Mouse (Mus musculus): Measurements from ENCODE around the gene Grhl1. TPM values are rescaled to one million over a fixed set of nuclear protein-coding genes. Genes with fewer than 3 reads are reported as not detected.
"Not testable (repeated sequence)": the region's sequence is repeated elsewhere in the genome, so short reads cannot be mapped to it uniquely, and the experiment has no call there.

Gene Grhl1
- polyA plus RNA-seq, 1 experiment from 2014 or later = 1.8 TPM

DNA sequence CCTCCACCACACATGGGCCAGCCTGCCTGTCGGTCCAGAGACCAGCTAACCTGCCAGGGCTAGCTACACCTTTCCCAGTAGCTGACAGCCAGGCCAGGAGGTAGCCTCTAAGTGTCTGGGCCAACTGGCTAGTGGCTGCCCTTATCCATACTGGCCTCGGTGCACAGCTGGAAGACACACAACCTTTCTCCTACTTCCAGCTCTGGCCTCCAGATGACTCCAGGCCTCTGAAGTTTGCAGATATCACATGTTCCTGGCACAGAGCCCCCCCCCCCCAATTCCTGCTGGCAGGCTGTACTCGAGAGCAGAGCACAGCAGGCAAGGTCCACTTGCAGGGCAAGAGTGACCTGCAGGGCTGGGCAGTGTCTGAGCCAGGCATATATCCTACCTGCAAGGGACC lies 55.1 kb downstream of the Grhl1 start:
- no peak overlapping the region for H3K9ac ChIP-seq (ENCODE audit: low read depth, low read length)
- no peak overlapping the region for H3K27ac ChIP-seq (ENCODE audit: low read depth, low read length)
- no peak overlapping the region for H3K4me2 ChIP-seq (ENCODE audit: low read length)
- no peak overlapping the region for H3K4me3 ChIP-seq (ENCODE audit: low read length)
- 65% methylated on average over 3 of the region's 3 CpGs for WGBS
- no peaks in the 10 kb centered on the region for H3K9me3 ChIP-seq (ENCODE audit: control insufficient read depth, low read length)
- H3K36me3 ChIP-seq (ENCODE audit: control insufficient read depth, insufficient read depth, low read length) = no peaks in the 10 kb centered on the region
- H3K4me1 ChIP-seq (ENCODE audit: control insufficient read depth, insufficient read depth, low read depth, low read length) = peaks cover 3% of the 10 kb centered on the region; the same call in 1 of the 2 replicates
- ATAC-seq = no peak
- no peaks in the 10 kb centered on the region for H3K27me3 ChIP-seq (replicated peaks; ENCODE audit: control insufficient read depth, insufficient read depth, low read length)

DNA sequence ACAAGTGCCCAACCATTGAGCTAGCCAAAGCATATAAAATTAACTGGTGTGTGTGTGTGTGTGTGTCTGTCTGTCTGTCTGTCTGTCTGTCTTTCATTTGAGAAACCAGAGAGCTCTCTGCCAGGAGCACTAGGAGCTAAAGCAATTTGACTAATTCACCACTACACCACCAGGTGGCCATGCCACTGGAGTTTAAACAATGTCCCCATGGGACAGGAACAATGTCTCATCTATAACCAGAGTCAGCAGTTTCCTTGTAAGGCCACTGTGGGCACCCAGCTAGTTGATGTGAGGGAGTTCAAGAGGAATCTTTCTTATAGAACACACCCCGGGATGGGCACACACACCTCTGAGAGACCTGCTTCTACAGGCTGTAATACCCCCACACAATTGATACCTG lies 58.1 kb downstream of the Grhl1 start:
- H3K4me1 ChIP-seq (ENCODE audit: control insufficient read depth, insufficient read depth, low read depth, low read length) = no peaks in the 10 kb centered on the region
- no peak overlapping the region for H3K27ac ChIP-seq (ENCODE audit: low read depth, low read length)
- H3K9ac ChIP-seq (ENCODE audit: low read depth, low read length) = no peak overlapping the region
- H3K27me3 ChIP-seq (replicated peaks; ENCODE audit: control insufficient read depth, insufficient read depth, low read length) = no peaks in the 10 kb centered on the region
- 0 out of 2 replicates have a peak, but pooled peaks have one; percentile 7 for ATAC-seq
- no peak overlapping the region for H3K4me2 ChIP-seq (ENCODE audit: low read length)
- no peak overlapping the region for H3K4me3 ChIP-seq (ENCODE audit: low read length)
- no peaks in the 10 kb centered on the region for H3K36me3 ChIP-seq (ENCODE audit: control insufficient read depth, insufficient read depth, low read length)
- no peaks in the 10 kb centered on the region for H3K9me3 ChIP-seq (ENCODE audit: control insufficient read depth, low read length)
- 63% methylated on average over 1 of the region's 1 CpGs for WGBS

DNA sequence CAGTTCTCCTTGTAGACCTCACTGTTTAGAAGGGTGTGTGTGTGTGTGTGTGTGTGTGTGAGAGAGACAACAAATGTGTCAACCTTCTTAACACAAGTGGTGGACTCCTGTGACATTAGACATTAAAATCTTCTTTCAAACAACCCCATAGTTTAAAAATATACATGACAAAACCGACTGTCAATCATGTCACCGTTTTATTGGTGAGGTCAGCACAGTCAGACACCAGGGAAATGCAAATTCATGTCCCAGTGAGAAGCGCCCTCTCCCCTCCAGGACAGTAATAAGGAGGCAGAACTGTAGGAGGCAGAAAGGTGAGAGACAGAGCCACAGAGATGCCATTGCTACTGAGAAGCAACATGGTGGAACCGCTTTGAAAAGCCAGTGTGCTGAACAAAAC lies 60.3 kb downstream of the Grhl1 start:
- Histone ChIP-seq H3K4me1 (ENCODE audit: control insufficient read depth, insufficient read depth, low read depth, low read length) (no peaks in the 10 kb centered on the region), H3K4me3 (ENCODE audit: low read length) (no peak overlapping the region), H3K9me3 (ENCODE audit: control insufficient read depth, low read length) (no peaks in the 10 kb centered on the region), H3K27ac (ENCODE audit: low read depth, low read length) (no peak overlapping the region), H3K36me3 (ENCODE audit: control insufficient read depth, insufficient read depth, low read length) (no peaks in the 10 kb centered on the region), H3K9ac (ENCODE audit: low read depth, low read length) (no peak overlapping the region), H3K4me2 (ENCODE audit: low read length) (no peak overlapping the region), H3K27me3 (replicated peaks; ENCODE audit: control insufficient read depth, insufficient read depth, low read length) (no peaks in the 10 kb centered on the region)
- WGBS = 56% methylated on average over 4 of the region's 4 CpGs
- ATAC-seq = no peak

DNA sequence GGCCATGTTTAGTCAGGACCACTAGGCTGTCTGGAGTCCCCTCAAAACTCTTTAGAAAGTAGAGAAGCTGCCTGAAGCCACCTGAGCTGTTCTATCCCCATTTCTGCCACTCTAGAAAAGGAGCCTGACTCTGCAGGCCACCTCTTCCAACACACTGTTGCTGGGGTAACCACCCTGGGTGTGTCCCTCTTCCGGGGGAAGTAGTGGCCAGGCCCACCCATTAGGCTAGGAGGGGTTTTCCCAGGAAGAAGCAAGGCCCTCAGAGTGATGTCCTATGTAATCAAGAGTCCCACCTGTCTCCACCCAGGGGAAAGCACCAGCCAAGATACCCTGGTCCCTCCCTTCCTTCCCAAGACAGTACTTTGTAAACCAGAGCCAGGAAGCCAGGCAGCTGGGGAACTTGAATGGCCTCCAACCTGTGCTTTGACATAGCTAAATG lies 61.7 kb downstream of the Grhl1 start:
- Histone ChIP-seq H3K36me3 (ENCODE audit: control insufficient read depth, insufficient read depth, low read length) (no peaks in the 10 kb centered on the region), H3K27ac (ENCODE audit: low read depth, low read length) (no peak overlapping the region), H3K9me3 (ENCODE audit: control insufficient read depth, low read length) (no peaks in the 10 kb centered on the region), H3K27me3 (replicated peaks; ENCODE audit: control insufficient read depth, insufficient read depth, low read length) (no peaks in the 10 kb centered on the region), H3K4me3 (ENCODE audit: low read length) (no peak overlapping the region), H3K9ac (ENCODE audit: low read depth, low read length) (no peak overlapping the region), H3K4me1 (ENCODE audit: control insufficient read depth, insufficient read depth, low read depth, low read length) (no peaks in the 10 kb centered on the region), H3K4me2 (ENCODE audit: low read length) (no peak overlapping the region)
- 71% methylated on average over 1 of the region's 1 CpGs for WGBS
- ATAC-seq = no peak

DNA sequence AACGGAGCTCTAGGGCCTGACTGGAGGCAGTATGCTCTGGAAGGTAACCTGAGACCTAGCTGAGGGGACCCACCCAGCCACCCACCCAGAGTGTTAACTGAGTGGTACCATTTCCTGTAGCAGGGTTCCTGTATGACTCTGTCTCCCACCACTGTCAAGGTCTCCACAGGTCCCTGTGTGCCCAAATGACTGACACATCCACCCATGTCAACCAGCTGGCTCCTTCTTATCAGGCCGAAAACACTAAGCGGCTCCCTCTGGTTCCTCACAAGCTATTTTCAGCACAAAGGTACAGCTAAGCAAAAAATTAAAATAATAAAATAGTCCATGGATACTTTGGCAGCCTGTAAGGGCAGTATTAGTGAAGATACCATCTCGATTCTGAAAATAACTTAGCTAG lies 62.1 kb downstream of the Grhl1 start:
- ATAC-seq = no peak

DNA sequence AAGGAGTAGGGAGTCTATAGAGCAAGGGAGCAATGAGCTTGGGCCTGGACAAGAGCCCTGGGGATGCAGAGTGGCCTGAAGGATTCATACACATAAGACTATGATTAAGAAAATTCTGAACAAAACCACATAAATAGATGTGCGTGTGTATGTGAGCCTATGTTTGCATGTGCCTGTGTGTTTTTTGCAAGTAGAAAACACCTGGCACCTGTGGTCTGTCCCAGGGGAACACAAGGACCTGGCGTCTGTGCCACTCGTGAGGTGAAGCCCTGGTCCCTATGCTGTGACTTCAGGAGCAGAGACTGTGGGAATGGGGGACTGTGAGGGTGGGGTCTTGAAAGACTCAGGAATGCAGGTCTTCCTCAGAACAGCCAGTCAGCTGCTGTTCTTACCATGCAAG lies 62.6 kb downstream of the Grhl1 start:
- H3K4me2 ChIP-seq (ENCODE audit: low read length) = no peak overlapping the region
- no peak for ATAC-seq
- H3K9ac ChIP-seq (ENCODE audit: low read depth, low read length) = no peak overlapping the region
- no peak overlapping the region for H3K27ac ChIP-seq (ENCODE audit: low read depth, low read length)
- no peaks in the 10 kb centered on the region for H3K36me3 ChIP-seq (ENCODE audit: control insufficient read depth, insufficient read depth, low read length)
- 92% methylated on average over 3 of the region's 3 CpGs for WGBS
- H3K27me3 ChIP-seq (replicated peaks; ENCODE audit: control insufficient read depth, insufficient read depth, low read length) = no peaks in the 10 kb centered on the region
- H3K9me3 ChIP-seq (ENCODE audit: control insufficient read depth, low read length) = no peaks in the 10 kb centered on the region
- no peaks in the 10 kb centered on the region for H3K4me1 ChIP-seq (ENCODE audit: control insufficient read depth, insufficient read depth, low read depth, low read length)
- H3K4me3 ChIP-seq (ENCODE audit: low read length) = no peak overlapping the region

More for the DNA sequence above, 62.1 kb downstream of the Grhl1 start:
- H3K36me3 ChIP-seq (ENCODE audit: control insufficient read depth, insufficient read depth, low read length) = no peaks in the 10 kb centered on the region
- H3K9me3 ChIP-seq (ENCODE audit: control insufficient read depth, low read length) = no peaks in the 10 kb centered on the region
- H3K4me3 ChIP-seq (ENCODE audit: low read length) = no peak overlapping the region
- no peaks in the 10 kb centered on the region for H3K4me1 ChIP-seq (ENCODE audit: control insufficient read depth, insufficient read depth, low read depth, low read length)
- no peaks in the 10 kb centered on the region for H3K27me3 ChIP-seq (replicated peaks; ENCODE audit: control insufficient read depth, insufficient read depth, low read length)
- WGBS = 90% methylated on average over 4 of the region's 4 CpGs
- no peak overlapping the region for H3K4me2 ChIP-seq (ENCODE audit: low read length)
- H3K27ac ChIP-seq (ENCODE audit: low read depth, low read length) = no peak overlapping the region
- H3K9ac ChIP-seq (ENCODE audit: low read depth, low read length) = no peak overlapping the region

DNA sequence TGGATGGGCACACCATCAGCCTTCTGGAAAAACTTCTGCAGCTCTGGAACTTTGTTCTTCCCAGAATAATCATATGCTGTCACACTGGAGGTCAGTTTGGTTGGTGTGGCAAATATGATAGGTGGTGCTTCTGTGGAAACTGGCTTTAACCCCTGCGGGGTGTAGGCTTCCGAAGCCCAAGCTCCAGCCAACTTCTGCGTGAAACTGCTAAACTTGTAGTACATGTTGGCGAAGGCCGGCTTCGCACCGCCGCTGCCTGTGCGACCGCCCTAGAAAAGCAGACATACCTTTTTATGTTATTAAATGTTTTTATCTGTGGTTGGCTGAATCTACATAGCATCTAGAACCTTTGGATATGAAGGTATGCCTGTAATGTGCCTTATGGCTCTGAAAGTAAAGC lies 66.7 kb downstream of the Grhl1 start:
- H3K27me3 ChIP-seq (replicated peaks; ENCODE audit: control insufficient read depth, insufficient read depth, low read length); H3K4me2 ChIP-seq (ENCODE audit: low read length); H3K9ac ChIP-seq (ENCODE audit: low read depth, low read length); H3K4me3 ChIP-seq (ENCODE audit: low read length); H3K9me3 ChIP-seq (ENCODE audit: control insufficient read depth, low read length); ATAC-seq; H3K36me3 ChIP-seq (ENCODE audit: control insufficient read depth, insufficient read depth, low read length); H3K27ac ChIP-seq (ENCODE audit: low read depth, low read length): not testable (repeated sequence)
- peaks cover 10% of the 10 kb centered on the region for H3K4me1 ChIP-seq (ENCODE audit: control insufficient read depth, insufficient read depth, low read depth, low read length)
- 99% methylated on average over 10 of the region's 10 CpGs for WGBS

DNA sequence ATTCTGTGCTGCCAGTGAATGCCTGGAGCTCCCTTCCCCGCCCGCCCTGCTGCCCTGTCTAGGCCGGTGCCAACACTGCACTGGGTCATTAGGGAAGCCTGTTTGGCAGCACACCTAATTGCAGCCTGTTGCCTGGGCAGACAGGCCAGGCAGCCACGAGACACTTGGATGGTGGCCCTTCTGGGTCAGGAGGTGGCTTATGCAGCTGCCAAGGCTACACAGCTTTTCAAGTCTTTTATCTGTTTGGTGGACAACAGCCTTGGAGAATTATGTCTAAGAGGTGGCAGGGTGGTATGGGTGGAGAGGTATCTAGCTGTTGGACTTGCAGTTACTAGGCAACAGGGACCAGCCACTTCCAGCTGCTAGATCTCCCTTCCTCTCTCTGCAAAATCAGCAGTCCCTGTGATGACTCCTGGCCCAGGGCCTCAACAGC lies 70.3 kb downstream of the Grhl1 start:
- Histone ChIP-seq H3K9ac (ENCODE audit: low read depth, low read length) (no peak overlapping the region), H3K9me3 (ENCODE audit: control insufficient read depth, low read length) (no peaks in the 10 kb centered on the region), H3K4me2 (ENCODE audit: low read length) (no peak overlapping the region; the same call in 1 of the 2 replicates), H3K27ac (ENCODE audit: low read depth, low read length) (peak overlapping the region; percentile 44; the same call in 1 of the 2 replicates), H3K27me3 (replicated peaks; ENCODE audit: control insufficient read depth, insufficient read depth, low read length) (no peaks in the 10 kb centered on the region), H3K36me3 (ENCODE audit: control insufficient read depth, insufficient read depth, low read length) (no peaks in the 10 kb centered on the region), H3K4me1 (ENCODE audit: control insufficient read depth, insufficient read depth, low read depth, low read length) (peaks cover 10% of the 10 kb centered on the region), H3K4me3 (ENCODE audit: low read length) (no peak overlapping the region)
- 36% methylated on average over 4 of the region's 4 CpGs for WGBS
- peak; percentile 96 for ATAC-seq

DNA sequence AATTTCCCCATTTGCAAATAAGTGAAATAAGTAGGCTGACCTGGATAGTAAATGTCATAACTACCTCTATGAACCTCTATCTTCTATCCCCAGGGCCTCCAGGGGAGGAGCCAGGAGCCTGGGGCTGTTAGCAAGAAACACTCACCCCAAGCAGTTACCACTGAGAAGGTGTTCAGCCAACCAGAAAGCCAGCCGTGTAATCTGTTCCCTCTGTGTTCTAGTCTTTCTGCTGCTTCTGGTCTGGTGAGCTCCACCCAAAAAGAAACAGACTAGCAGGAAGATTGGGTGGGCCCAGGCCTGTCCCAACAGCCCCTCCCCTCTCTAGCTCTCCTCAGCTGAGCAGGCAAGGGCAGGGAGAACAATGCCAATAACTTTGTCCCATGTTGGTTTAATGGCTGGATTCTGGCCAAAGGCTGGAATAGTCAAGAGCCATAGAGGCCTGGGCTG lies 72.1 kb downstream of the Grhl1 start:
- 59% methylated on average over 1 of the region's 1 CpGs for WGBS
- Histone ChIP-seq H3K4me2 (ENCODE audit: low read length) (no peak overlapping the region), H3K9me3 (ENCODE audit: control insufficient read depth, low read length) (no peaks in the 10 kb centered on the region), H3K4me3 (ENCODE audit: low read length) (no peak overlapping the region), H3K9ac (ENCODE audit: low read depth, low read length) (no peak overlapping the region), H3K27ac (ENCODE audit: low read depth, low read length) (no peak overlapping the region), H3K4me1 (ENCODE audit: control insufficient read depth, insufficient read depth, low read depth, low read length) (peaks cover 10% of the 10 kb centered on the region), H3K27me3 (replicated peaks; ENCODE audit: control insufficient read depth, insufficient read depth, low read length) (no peaks in the 10 kb centered on the region), H3K36me3 (ENCODE audit: control insufficient read depth, insufficient read depth, low read length) (no peaks in the 10 kb centered on the region)
- ATAC-seq = no peak

DNA sequence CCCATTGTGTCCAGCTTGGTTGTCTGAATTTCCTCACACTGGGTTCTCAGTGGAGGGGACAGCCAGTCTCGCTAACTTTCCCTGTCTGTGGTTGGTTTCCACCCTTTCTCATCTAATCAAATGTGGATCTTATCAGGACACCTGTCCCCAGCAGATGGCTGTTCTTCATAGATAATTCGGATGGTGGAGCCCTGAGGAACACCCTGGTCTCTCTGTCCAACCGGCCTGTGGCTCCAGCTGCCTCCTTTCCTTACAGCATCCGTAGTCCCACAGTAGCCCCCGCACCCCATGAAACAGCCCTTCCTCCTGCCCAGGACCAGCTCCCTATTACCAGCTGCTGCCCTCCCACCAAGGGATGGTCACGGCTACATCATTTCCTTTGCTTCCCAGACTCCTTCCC lies 73.8 kb downstream of the Grhl1 start:
- H3K9ac ChIP-seq (ENCODE audit: low read depth, low read length) = no peak overlapping the region
- no peak overlapping the region for H3K27ac ChIP-seq (ENCODE audit: low read depth, low read length)
- H3K4me2 ChIP-seq (ENCODE audit: low read length) = no peak overlapping the region
- no peaks in the 10 kb centered on the region for H3K27me3 ChIP-seq (replicated peaks; ENCODE audit: control insufficient read depth, insufficient read depth, low read length)
- H3K4me1 ChIP-seq (ENCODE audit: control insufficient read depth, insufficient read depth, low read depth, low read length) = peaks cover 16% of the 10 kb centered on the region
- H3K36me3 ChIP-seq (ENCODE audit: control insufficient read depth, insufficient read depth, low read length) = no peaks in the 10 kb centered on the region
- no peaks in the 10 kb centered on the region for H3K9me3 ChIP-seq (ENCODE audit: control insufficient read depth, low read length)
- WGBS = 83% methylated on average over 6 of the region's 6 CpGs
- no peak for ATAC-seq
- H3K4me3 ChIP-seq (ENCODE audit: low read length) = no peak overlapping the region

Measured in hindbrain, embryonic 16.5 days (tissue).